Mouse (Mus musculus): Measurements from ENCODE around the gene Xkr7.

Gene Xkr7

GRCm38 (mm10) chr2:153032083-153032842, 611 bp downstream of the Xkr7 start:
- DNase-seq (ENCODE audit: extremely low read depth, insufficient read length, low spot score) = peak; percentile 28

GRCm38 (mm10) chr2:153032973-153033372, 1.3 kb downstream of the Xkr7 start:
- no peak for DNase-seq (ENCODE audit: extremely low read depth, insufficient read length, low spot score)

GRCm38 (mm10) chr2:153033545-153034230, 2.0 kb downstream of the Xkr7 start:
- no peak for DNase-seq (ENCODE audit: extremely low read depth, insufficient read length, low spot score)

- no peak for DNase-seq (ENCODE audit: extremely low read depth, insufficient read length, low spot score)
These were observed 5.0 kb downstream of the Xkr7 start for GRCm38 (mm10) chr2:153036690-153037089.

GRCm38 (mm10) chr2:153043886-153044285, 12.2 kb downstream of the Xkr7 start:
- no peak for DNase-seq (ENCODE audit: extremely low read depth, insufficient read length, low spot score)

DNA sequence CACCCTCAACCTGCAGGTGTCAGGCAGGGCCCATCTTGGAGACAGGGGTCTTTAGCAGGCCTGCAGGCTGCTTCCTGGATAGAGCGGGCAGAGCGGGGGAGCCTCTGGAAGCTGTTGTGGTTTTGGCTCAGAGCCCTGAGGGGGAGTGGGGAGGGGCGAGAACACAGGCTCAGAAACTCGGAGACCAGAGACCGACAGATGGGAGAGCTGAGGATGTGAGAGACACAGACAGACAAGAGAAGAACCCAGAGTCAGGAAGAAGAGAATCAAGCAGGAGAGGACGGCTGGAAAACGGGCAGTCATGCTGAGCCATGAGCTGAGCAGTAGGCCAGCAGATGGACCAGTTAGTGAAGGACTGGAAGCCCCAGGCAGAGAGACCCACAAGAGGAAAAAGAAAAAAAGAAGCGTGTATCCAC, 14.2 kb downstream of the Xkr7 start:
- no peak for DNase-seq (ENCODE audit: extremely low read depth, insufficient read length, low spot score)

GRCm38 (mm10) chr2:153047828-153048465, 16.3 kb downstream of the Xkr7 start:
- DNase-seq (ENCODE audit: extremely low read depth, insufficient read length, low spot score) = no peak

DNA sequence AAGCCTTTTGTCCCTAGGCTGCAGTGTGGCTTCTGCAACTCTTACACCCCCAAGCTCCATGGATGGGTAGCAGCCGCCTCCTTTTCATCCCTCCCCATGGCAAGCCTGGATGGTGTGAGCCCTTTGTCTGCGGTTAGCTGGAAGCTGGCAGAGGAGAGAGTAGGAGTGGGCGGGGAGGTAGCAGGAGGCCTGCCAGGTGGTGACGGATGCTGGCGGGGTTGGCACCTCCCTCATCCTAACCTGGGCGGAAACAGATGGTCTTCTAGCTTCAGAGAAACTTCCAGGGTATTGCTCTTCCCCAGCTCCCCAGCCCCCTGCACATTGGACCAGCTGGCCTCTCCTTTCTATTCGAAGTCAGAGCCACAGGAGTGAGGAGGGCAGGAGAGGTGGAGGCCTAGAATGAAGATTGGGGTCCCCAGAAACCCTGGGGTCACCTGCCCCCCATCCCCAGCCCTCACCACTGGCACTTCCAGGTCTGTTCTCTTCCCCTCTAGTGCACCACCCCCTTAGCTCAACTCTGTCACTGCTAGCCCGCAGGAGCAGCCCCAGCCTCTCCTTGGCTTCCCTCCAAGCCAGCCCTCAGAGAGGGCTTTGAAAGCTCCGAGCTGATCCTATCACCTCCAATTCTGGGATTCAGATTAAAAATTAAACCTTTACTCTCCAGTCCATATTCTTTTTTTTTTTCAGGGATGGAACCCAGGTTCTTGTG, 17.8 kb downstream of the Xkr7 start:
- DNase-seq (ENCODE audit: extremely low read depth, insufficient read length, low spot score) = peak; percentile 64

DNA sequence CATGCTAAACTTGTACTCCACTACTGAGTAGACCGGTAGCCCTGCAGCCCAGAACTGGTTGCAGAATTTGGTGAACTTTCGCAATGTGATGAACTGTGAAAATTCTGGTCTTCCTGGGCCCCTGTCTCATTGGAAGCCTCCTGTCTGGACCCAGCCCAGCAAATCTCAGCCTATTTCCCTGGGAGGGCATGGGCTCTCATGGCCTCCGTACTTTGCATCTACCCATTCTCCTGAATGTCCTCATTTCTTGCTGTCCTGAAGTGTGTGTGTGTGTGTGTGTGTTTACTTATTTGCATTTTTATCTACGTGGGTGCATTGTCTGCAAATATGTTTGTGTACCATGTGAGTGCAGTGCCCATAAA, 18.3 kb downstream of the Xkr7 start:
- DNase-seq (ENCODE audit: extremely low read depth, insufficient read length, low spot score) = no peak

- no peak for DNase-seq (ENCODE audit: extremely low read depth, insufficient read length, low spot score)
These were observed 19.4 kb downstream of the Xkr7 start for GRCm38 (mm10) chr2:153051095-153051494.

- no peak for DNase-seq (ENCODE audit: extremely low read depth, insufficient read length, low spot score)
These were observed 19.9 kb downstream of the Xkr7 start for GRCm38 (mm10) chr2:153051537-153051936.

DNA sequence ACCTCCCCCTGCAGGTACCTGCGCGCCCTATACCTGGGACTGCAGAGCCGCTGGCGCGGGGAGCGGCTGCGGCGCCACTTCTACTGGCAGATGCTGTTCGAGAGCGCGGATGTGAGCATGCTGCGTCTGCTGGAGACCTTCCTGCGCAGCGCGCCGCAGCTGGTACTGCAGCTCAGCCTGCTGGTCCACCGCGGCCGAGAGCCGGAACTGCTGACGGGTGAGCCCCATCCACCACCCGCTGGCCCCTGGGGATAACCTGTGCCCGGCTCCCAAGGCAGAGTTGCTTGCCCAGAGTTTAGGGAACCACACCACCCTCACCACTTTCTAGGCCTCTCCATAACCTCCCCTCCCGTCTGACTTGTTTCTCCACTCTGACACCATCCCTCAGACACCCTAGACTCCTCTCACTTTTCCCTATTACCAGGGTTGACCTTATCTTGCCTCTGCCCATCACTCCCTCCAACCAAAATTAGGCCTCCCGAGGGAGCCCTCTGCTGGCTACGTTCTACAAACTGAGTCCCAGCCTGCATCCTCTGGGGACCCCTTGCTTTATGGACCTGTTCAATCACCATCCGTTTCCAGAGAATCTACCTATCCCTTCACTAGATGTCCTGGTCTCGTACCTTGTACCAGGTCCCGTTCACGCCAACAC, 21.2 kb downstream of the Xkr7 start:
- no peak for DNase-seq (ENCODE audit: extremely low read depth, insufficient read length, low spot score)

DNA sequence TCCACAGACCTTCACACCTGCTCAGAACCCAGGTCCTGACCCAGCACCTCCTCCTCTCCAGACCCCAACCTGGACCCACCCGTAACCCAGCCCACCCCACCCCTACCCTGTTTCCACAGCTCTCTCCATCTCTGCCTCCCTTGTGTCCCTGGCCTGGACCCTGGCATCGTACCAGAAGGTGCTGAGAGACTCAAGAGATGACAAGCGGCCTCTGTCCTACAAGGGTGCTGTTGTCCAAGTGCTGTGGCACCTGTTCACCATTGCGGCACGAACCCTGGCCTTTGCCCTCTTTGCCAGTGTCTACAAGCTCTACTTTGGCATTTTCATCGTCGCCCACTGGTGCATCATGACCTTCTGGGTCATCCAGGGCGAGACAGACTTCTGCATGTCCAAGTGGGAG, 22.2 kb downstream of the Xkr7 start:
- no peak for DNase-seq (ENCODE audit: extremely low read depth, insufficient read length, low spot score)

GRCm38 (mm10) chr2:153055270-153055920, 23.7 kb downstream of the Xkr7 start:
- DNase-seq (ENCODE audit: extremely low read depth, insufficient read length, low spot score) = no peak

- no peak for DNase-seq (ENCODE audit: extremely low read depth, insufficient read length, low spot score)
These were observed 26.7 kb downstream of the Xkr7 start for GRCm38 (mm10) chr2:153058365-153058764.

GRCm38 (mm10) chr2:153060216-153060615, 28.6 kb downstream of the Xkr7 start:
- DNase-seq (ENCODE audit: extremely low read depth, insufficient read length, low spot score) = no peak

- no peak for DNase-seq (ENCODE audit: extremely low read depth, insufficient read length, low spot score)
These were observed 31.7 kb downstream of the Xkr7 start for GRCm38 (mm10) chr2:153063394-153063793.

DNA sequence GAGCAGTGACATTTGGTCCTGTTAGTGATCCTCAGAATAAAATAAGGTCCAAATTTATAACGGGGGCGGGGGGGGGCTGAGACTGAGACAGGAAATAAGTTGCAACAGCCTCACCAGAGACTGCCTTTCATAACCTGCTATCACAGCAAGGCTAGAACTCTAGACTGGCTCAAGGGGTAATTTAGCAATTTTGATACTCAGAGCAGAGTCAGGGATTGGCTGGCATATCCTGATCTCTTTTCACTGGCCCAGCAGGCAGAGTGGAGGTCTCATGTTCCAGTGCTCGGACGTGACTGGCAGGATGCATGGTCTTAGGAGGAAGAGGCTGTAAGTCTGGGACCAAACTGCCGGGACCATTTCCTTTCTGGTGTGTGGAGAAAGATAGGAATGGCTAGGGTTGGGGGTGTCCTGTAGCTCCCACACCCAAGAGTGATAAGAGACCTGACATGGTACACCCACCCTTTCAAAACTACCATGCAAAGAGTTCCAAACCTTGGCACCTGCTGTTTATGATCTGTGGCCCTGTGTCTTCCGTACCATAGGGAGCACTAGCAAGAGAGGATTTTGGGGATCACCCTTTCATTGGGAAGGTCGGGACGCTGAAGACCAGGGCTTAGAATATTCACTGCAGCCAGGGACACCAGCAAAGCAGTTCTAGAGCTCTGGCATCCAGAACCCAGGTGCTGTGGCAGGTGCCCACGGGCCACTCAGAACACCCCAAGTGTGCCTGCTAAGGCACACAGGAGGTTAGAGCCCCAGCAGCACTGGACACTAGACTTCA, 32.7 kb downstream of the Xkr7 start:
- DNase-seq (ENCODE audit: extremely low read depth, insufficient read length, low spot score) = no peak

- DNase-seq (ENCODE audit: extremely low read depth, insufficient read length, low spot score) = no peak
These were observed 34.3 kb downstream of the Xkr7 start, which contains the start of gene Ccm2l for GRCm38 (mm10) chr2:153065747-153066508. Gene Ccm2l, plus strand, starts transcription at chr2:153065955.

All from 3134 (cell line).